Mouse (Mus musculus) olfactory bulb, adult 2 months (tissue): ENCODE data around the gene Apol10b.

Experiments used
- CTCF ChIP-seq: fragments of 200-500 bp; IDR thresholded peaks from 2 replicates; pipeline ENCODE4 v1.5.1; 2012; ENCODE audit warnings: low read depth, mild to moderate bottlenecking, low read length, moderate library complexity; ENCODE audit not compliant: insufficient read depth
- POLR2A ChIP-seq: fragments of 200-500 bp; IDR thresholded peaks from 2 replicates; pipeline ENCODE4 v1.6.1; 2012; ENCODE audit warnings: mild to moderate bottlenecking, low read depth, low read length, moderate library complexity; ENCODE audit not compliant: insufficient read depth

- no peak for TF ChIP-seq CTCF
- TF ChIP-seq POLR2A: no peak
These were observed 14.2 kb downstream of the Apol10b start for GRCm38 (mm10) chr15:77581681-77582080.
